In genomic region chrX:76116562-76116961, GRCm38 (mm10) we compare ENCODE assay signal across 19 mouse cellular contexts.
"Had no signal": no experiment of that assay in that cellular context is flagged by ENCODE, and none has a peak within 500 bp of the region (broad histone marks: within the 10 kb centered on the region; RNA-seq: fewer than 3 reads in every experiment).

No protein-coding gene starts in this region.

- H3K27ac ChIP-seq: gastrocnemius, adult 2 months; heart, embryonic 10.5 days; hindbrain, embryonic 10.5 days; hindbrain, embryonic 12.5 days; hindbrain, embryonic 14.5 days; intestine, embryonic 15.5 days; limb, embryonic 13.5 days; limb, embryonic 15.5 days had no signal

- H3K4me3 ChIP-seq: gastrocnemius, adult 2 months; heart, embryonic 10.5 days; heart, embryonic 12.5 days; hindbrain, embryonic 10.5 days; hindbrain, embryonic 12.5 days; intestine, embryonic 15.5 days; limb, embryonic 13.5 days; limb, embryonic 15.5 days had no signal

- H3K9ac ChIP-seq: heart, embryonic 12.5 days; hindbrain, embryonic 12.5 days; hindbrain, embryonic 14.5 days; intestine, embryonic 15.5 days; limb, embryonic 13.5 days; limb, embryonic 15.5 days had no signal

- H3K9me3 ChIP-seq: heart, embryonic 10.5 days; heart, embryonic 12.5 days; hindbrain, embryonic 10.5 days; hindbrain, embryonic 12.5 days; intestine, embryonic 15.5 days; limb, embryonic 13.5 days; limb, embryonic 15.5 days had no signal

- ATAC-seq: inflammation-experienced regulatory T-cells, adult 6 months; intestine, embryonic 15.5 days; intestine, postnatal 0 days had no signal

- H3K27me3 ChIP-seq: heart, embryonic 12.5 days; hindbrain, embryonic 12.5 days; intestine, embryonic 15.5 days; limb, embryonic 13.5 days; limb, embryonic 15.5 days had no signal

- H3K4me2 ChIP-seq: heart, embryonic 12.5 days; hindbrain, embryonic 12.5 days; hindbrain, embryonic 14.5 days; intestine, embryonic 15.5 days; limb, embryonic 13.5 days; limb, embryonic 15.5 days had no signal

- H3K4me1 ChIP-seq: heart, embryonic 10.5 days; hindbrain, embryonic 10.5 days; hindbrain, embryonic 12.5 days; intestine, embryonic 15.5 days; limb, embryonic 13.5 days; limb, embryonic 15.5 days had no signal

- DNase-seq: gastrocnemius, adult 2 months; gastrocnemius, postnatal 10 days; gastrocnemius, postnatal 25 days; kidney, adult 18-20 months; kidney, adult 8-10 months; kidney, postnatal 14 days; kidney, postnatal 36 days; layer of hippocampus, adult 9-11 months; layer of hippocampus, postnatal 36 days had no signal

- H3K36me3 ChIP-seq: heart, embryonic 10.5 days; heart, embryonic 12.5 days; hindbrain, embryonic 10.5 days; hindbrain, embryonic 12.5 days; intestine, embryonic 15.5 days; limb, embryonic 13.5 days; limb, embryonic 15.5 days had no signal
